Mouse (Mus musculus): ENCODE measurements at regions not wholly inside any gene's neighbourhood (a gene's known extent, or its start where the extent isn't known, plus 50 kb on each side); places are given as distances from the start of the nearest gene placed in this dataset.

DNA sequence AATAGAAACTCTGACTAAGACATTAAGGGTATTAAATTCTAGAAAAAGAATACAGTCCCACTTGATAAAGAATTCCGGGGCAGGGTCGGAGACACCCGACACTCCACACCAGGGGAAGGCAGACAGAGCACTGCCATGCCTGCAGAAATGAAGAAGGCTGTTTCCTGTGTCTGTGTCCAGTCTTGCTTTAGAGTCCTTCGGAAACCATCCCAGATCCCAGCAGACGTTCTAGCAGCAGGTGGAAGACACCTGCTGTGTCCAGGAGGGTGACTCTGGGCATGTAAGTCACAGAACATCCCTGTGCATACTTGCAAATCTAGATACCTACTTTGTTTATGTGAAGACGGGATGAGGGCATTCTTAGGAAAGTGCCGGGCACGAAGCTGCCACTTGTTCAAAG lies 160.9 kb upstream of the Mphosph6 start:
- Histone ChIP-seq H3K27me3 (ENCODE audit: control insufficient read depth, insufficient read depth, low read length) (no peaks in the 10 kb centered on the region), H3K9ac (replicated peaks) (no peak overlapping the region), H3K4me3 (ENCODE audit: insufficient read depth in 1 of 2, low read depth in 2 of 2, low read length in 2 of 2) (no peak overlapping the region), H3K36me3 (replicated peaks; ENCODE audit: control insufficient read depth, insufficient read depth, low read depth) (no peaks in the 10 kb centered on the region), H3K9me3 (ENCODE audit: control insufficient read depth, low read length) (no peaks in the 10 kb centered on the region), H3K27ac (no peak overlapping the region), H3K4me2 (ENCODE audit: low read depth) (no peak overlapping the region), H3K4me1 (replicated peaks; ENCODE audit: control insufficient read depth in 2 of 2, insufficient read depth in 2 of 2, low read length in 1 of 2) (no peaks in the 10 kb centered on the region)
- DNase-seq (ENCODE audit: low read depth in 3 of 3, low spot score in 3 of 3) (no peak), ATAC-seq (ENCODE audit: insufficient read depth) (no peak)
- WGBS (ENCODE audit: insufficient replicate concordance), result 62% methylated on average over 8 of the region's 8 CpGs
- TF ChIP-seq EP300 (IDR thresholded peaks at IDR 0.05; ENCODE audit: low read depth) (no peak), CTCF (IDR thresholded peaks at IDR 0.05; ENCODE audit: low read depth) (no peak)

GRCm38 (mm10) chr8:117959501-117959900 lies 157.8 kb upstream of the Mphosph6 start:
- Histone ChIP-seq H3K36me3 (replicated peaks; ENCODE audit: control insufficient read depth, insufficient read depth, low read depth) (no peaks in the 10 kb centered on the region), H3K4me2 (ENCODE audit: low read depth) (no peak overlapping the region), H3K27me3 (ENCODE audit: control insufficient read depth, insufficient read depth, low read length) (no peaks in the 10 kb centered on the region), H3K27ac (no peak overlapping the region), H3K9ac (replicated peaks) (no peak overlapping the region), H3K9me3 (ENCODE audit: control insufficient read depth, low read length) (no peaks in the 10 kb centered on the region), H3K4me3 (ENCODE audit: insufficient read depth in 1 of 2, low read depth in 2 of 2, low read length in 2 of 2) (no peak overlapping the region), H3K4me1 (replicated peaks; ENCODE audit: control insufficient read depth in 2 of 2, insufficient read depth in 2 of 2, low read length in 1 of 2) (no peaks in the 10 kb centered on the region)
- no peak for ATAC-seq (ENCODE audit: insufficient read depth)
- WGBS (ENCODE audit: insufficient replicate concordance), result 64% methylated on average over 8 of the region's 8 CpGs
- TF ChIP-seq EP300 (IDR thresholded peaks at IDR 0.05; ENCODE audit: low read depth), result no peak
- TF ChIP-seq CTCF (IDR thresholded peaks at IDR 0.05; ENCODE audit: low read depth), result no peak
- DNase-seq (ENCODE audit: low read depth in 3 of 3, low spot score in 3 of 3), result no peak

DNA sequence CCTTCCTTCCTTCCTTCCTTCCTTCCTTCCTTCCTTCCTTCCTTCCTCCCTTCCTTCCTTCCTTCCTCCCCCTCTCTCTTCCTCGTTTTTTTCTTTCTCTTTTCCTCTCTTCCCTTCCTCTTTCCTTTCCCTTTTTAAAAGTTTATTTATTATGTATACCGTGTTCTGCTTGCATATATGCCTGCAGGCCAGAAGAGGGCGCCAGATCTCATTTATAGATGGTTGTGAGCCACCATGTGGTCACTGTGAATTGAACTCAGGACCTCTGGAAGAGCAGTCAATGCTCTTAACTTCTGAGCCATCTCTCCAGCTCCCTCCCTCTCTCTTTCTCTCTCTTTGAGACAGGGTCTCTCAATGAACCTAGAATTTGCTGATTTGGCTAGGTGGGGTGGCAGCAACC lies 157.2 kb upstream of the Mphosph6 start:
- Histone ChIP-seq H3K4me1 (replicated peaks; ENCODE audit: control insufficient read depth in 2 of 2, insufficient read depth in 2 of 2, low read length in 1 of 2) (no peaks in the 10 kb centered on the region), H3K4me2 (ENCODE audit: low read depth) (no peak overlapping the region), H3K4me3 (ENCODE audit: insufficient read depth in 1 of 2, low read depth in 2 of 2, low read length in 2 of 2) (no peak overlapping the region), H3K36me3 (replicated peaks; ENCODE audit: control insufficient read depth, insufficient read depth, low read depth) (no peaks in the 10 kb centered on the region), H3K27ac (no peak overlapping the region), H3K9ac (replicated peaks) (no peak overlapping the region), H3K9me3 (ENCODE audit: control insufficient read depth, low read length) (no peaks in the 10 kb centered on the region), H3K27me3 (ENCODE audit: control insufficient read depth, insufficient read depth, low read length) (no peaks in the 10 kb centered on the region)
- 22% methylated on average over 3 of the region's 3 CpGs for WGBS (ENCODE audit: insufficient replicate concordance)
- ATAC-seq (ENCODE audit: insufficient read depth) (no peak), DNase-seq (ENCODE audit: low read depth in 3 of 3, low spot score in 3 of 3) (no peak)
- TF ChIP-seq CTCF (IDR thresholded peaks at IDR 0.05; ENCODE audit: low read depth) (no peak), EP300 (IDR thresholded peaks at IDR 0.05; ENCODE audit: low read depth) (no peak)

DNA sequence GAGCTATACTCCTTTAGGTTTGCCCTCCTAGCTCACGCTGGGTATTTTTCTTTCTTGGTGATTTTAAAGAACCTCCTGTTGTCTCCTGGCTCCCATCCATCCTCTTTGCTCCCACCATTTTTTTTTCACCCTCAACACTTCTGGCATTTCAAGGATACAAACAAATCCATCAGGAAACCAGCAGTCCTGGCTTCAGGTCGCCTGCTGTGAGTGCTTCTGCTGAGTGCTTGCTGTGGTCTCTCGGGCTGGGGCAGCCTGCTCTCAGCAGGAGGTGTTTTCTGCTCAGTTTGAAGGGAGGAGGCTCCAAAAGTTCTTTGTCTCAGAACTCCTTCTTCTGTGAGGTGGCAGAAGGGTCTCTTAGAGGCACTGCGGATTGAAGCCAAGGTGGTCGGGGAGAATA lies 149.9 kb upstream of the Mphosph6 start:
- Histone ChIP-seq H3K4me2 (ENCODE audit: low read depth) (no peak overlapping the region), H3K4me3 (ENCODE audit: insufficient read depth in 1 of 2, low read depth in 2 of 2, low read length in 2 of 2) (no peak overlapping the region), H3K36me3 (replicated peaks; ENCODE audit: control insufficient read depth, insufficient read depth, low read depth) (no peaks in the 10 kb centered on the region), H3K4me1 (replicated peaks; ENCODE audit: control insufficient read depth in 2 of 2, insufficient read depth in 2 of 2, low read length in 1 of 2) (no peaks in the 10 kb centered on the region), H3K9ac (replicated peaks) (no peak overlapping the region), H3K9me3 (ENCODE audit: control insufficient read depth, low read length) (no peaks in the 10 kb centered on the region), H3K27ac (no peak overlapping the region), H3K27me3 (ENCODE audit: control insufficient read depth, insufficient read depth, low read length) (no peaks in the 10 kb centered on the region)
- ATAC-seq (ENCODE audit: insufficient read depth) (no peak), DNase-seq (ENCODE audit: low read depth in 3 of 3, low spot score in 3 of 3) (no peak)
- 26% methylated on average over 5 of the region's 5 CpGs for WGBS (ENCODE audit: insufficient replicate concordance)
- TF ChIP-seq EP300 (IDR thresholded peaks at IDR 0.05; ENCODE audit: low read depth) (no peak), CTCF (IDR thresholded peaks at IDR 0.05; ENCODE audit: low read depth) (no peak)

- Histone ChIP-seq H3K27me3 (ENCODE audit: control insufficient read depth, insufficient read depth, low read length) (no peaks in the 10 kb centered on the region), H3K36me3 (replicated peaks; ENCODE audit: control insufficient read depth, insufficient read depth, low read depth) (no peaks in the 10 kb centered on the region), H3K4me2 (ENCODE audit: low read depth) (no peak overlapping the region), H3K27ac (no peak overlapping the region), H3K4me1 (replicated peaks; ENCODE audit: control insufficient read depth in 2 of 2, insufficient read depth in 2 of 2, low read length in 1 of 2) (no peaks in the 10 kb centered on the region), H3K4me3 (ENCODE audit: insufficient read depth in 1 of 2, low read depth in 2 of 2, low read length in 2 of 2) (no peak overlapping the region), H3K9ac (replicated peaks) (no peak overlapping the region), H3K9me3 (ENCODE audit: control insufficient read depth, low read length) (no peaks in the 10 kb centered on the region)
- DNase-seq (ENCODE audit: low read depth in 3 of 3, low spot score in 3 of 3), result no peak
- WGBS (ENCODE audit: insufficient replicate concordance), result 47% methylated on average over 3 of the region's 3 CpGs
- no peak for TF ChIP-seq EP300 (IDR thresholded peaks at IDR 0.05; ENCODE audit: low read depth)
- TF ChIP-seq CTCF (IDR thresholded peaks at IDR 0.05; ENCODE audit: low read depth), result no peak
- ATAC-seq (ENCODE audit: insufficient read depth), result no peak
These were observed 144.8 kb upstream of the Mphosph6 start for GRCm38 (mm10) chr8:117946540-117946939.
